Mouse (Mus musculus) forebrain, embryonic 14.5 days (tissue): Measurements from ENCODE around the gene Rhou. TPM values are rescaled to one million over a fixed set of nuclear protein-coding genes. Genes with fewer than 3 reads are reported as not detected.

ENCODE experiments used
- ATAC-seq: fragments of 200-750 bp; cut with Nextera tagmentation; 2 replicates; pipeline ENCODE4 v1.8.0; 2017; ENCODE audit warnings: mild to moderate bottlenecking, moderate library complexity
- DNase-seq: peaks from one replicate; pipeline ENCODE4 v3.0.0-alpha.2; 2015; ENCODE audit warnings: low spot score
- H3K27ac ChIP-seq: fragments of 300-500 bp; sonication (generic); 2 replicates; pipeline ENCODE4 v1.5.1; 2014; ENCODE audit warnings: low read depth, mild to moderate bottlenecking, control low read depth, low read length, moderate library complexity
- H3K27me3 ChIP-seq: fragments of 300-500 bp; sonication (generic); replicated peaks from 2 replicates; pipeline ENCODE4 v1.6.1; 2014; ENCODE audit warnings: low read length, control low read depth, mixed read lengths; ENCODE audit not compliant: control insufficient read depth, insufficient read depth
- H3K36me3 ChIP-seq: fragments of 300-500 bp; sonication (generic); 2 replicates; pipeline ENCODE4 v1.6.1; 2014; ENCODE audit warnings: low read length, control low read depth; ENCODE audit not compliant: control insufficient read depth, insufficient read depth
- H3K4me1 ChIP-seq: fragments of 300-500 bp; sonication (generic); 2 replicates; pipeline ENCODE4 v1.6.1; 2014; ENCODE audit warnings: antibody characterized with exemption, low read length, control low read depth; ENCODE audit not compliant: control insufficient read depth, insufficient read depth
- H3K4me2 ChIP-seq: fragments of 300-500 bp; sonication (generic); 2 replicates; pipeline ENCODE4 v1.6.1; 2014; ENCODE audit warnings: mild to moderate bottlenecking, control low read depth, low read length
- H3K4me3 ChIP-seq: fragments of 300-500 bp; sonication (generic); 2 replicates; pipeline ENCODE4 v1.5.1; 2014; ENCODE audit warnings: low read depth, low read length, control low read depth
- H3K9ac ChIP-seq: fragments of 300-500 bp; sonication (generic); 2 replicates; pipeline ENCODE4 v1.6.1; 2014; ENCODE audit warnings: mild to moderate bottlenecking, low read length, control low read depth, moderate library complexity
- H3K9me3 ChIP-seq: fragments of 300-500 bp; sonication (generic); replicated peaks from 2 replicates; pipeline ENCODE4 v1.6.1; 2016; ENCODE audit warnings: low read length, control low read depth, mixed read lengths; ENCODE audit not compliant: control insufficient read depth
- WGBS: fragments of 180-500 bp; shearing (Covaris S2); extraction: QIAGEN DNeasy Blood & Tissue Kit; methylation state at CpG from one replicate; pipeline ENCODE4 v1.1.7; 2014; 5-methylcytosine and 5-hydroxymethylcytosine counted together
- polyA plus RNA-seq: library from polyadenylated mRNA; unstranded; fragments of >200 nt; fragmentation: Nextera tagmentation; extraction: Ambion mirVana; gene quantifications from 2 replicates; pipeline ENCODE4 v1.2.1, GENCODE M21; 2014

Gene Rhou
- polyA plus RNA-seq, 1 experiment from 2014 or later = 7.1 TPM

- H3K4me2 ChIP-seq = no peak overlapping the region
- no peak overlapping the region for H3K4me3 ChIP-seq
- ATAC-seq (no peak), DNase-seq (no peak)
- H3K27me3 ChIP-seq = no peaks in the 10 kb centered on the region
- no peak overlapping the region for H3K9ac ChIP-seq
- H3K36me3 ChIP-seq = no peaks in the 10 kb centered on the region
- H3K9me3 ChIP-seq = no peaks in the 10 kb centered on the region
- no peak overlapping the region for H3K27ac ChIP-seq
- 76% methylated on average over 6 of the region's 6 CpGs for WGBS
- no peaks in the 10 kb centered on the region for H3K4me1 ChIP-seq
Observed at GRCm38 (mm10) chr8:123672648-123673047, 18.9 kb downstream of the Rhou start.

- no peak for ATAC-seq
- no peak overlapping the region for H3K9ac ChIP-seq
- no peaks in the 10 kb centered on the region for H3K4me1 ChIP-seq
- no peak for DNase-seq
- no peaks in the 10 kb centered on the region for H3K36me3 ChIP-seq
- H3K27me3 ChIP-seq = no peaks in the 10 kb centered on the region
- H3K9me3 ChIP-seq = no peaks in the 10 kb centered on the region
- WGBS = 61% methylated on average over 5 of the region's 5 CpGs
- H3K4me3 ChIP-seq = no peak overlapping the region
- no peak overlapping the region for H3K4me2 ChIP-seq
- H3K27ac ChIP-seq = no peak overlapping the region
Observed at GRCm38 (mm10) chr8:123675611-123676010, 21.9 kb downstream of the Rhou start.

- Histone ChIP-seq H3K27ac (no peak overlapping the region), H3K4me3 (no peak overlapping the region), H3K36me3 (no peaks in the 10 kb centered on the region), H3K9ac (no peak overlapping the region), H3K27me3 (no peaks in the 10 kb centered on the region), H3K4me2 (no peak overlapping the region), H3K4me1 (0 out of 2 replicates have a peak, but pooled peaks cover 3% of the 10 kb centered on the region), H3K9me3 (no peaks in the 10 kb centered on the region)
- 88% methylated on average over 4 of the region's 4 CpGs for WGBS
- ATAC-seq (no peak), DNase-seq (no peak)
Observed at GRCm38 (mm10) chr8:123678390-123678789, 24.7 kb downstream of the Rhou start.

- H3K27ac ChIP-seq = no peak overlapping the region
- 18% methylated on average over 18 of the region's 18 CpGs for WGBS
- H3K4me1 ChIP-seq = 0 out of 2 replicates have a peak, but pooled peaks cover 3% of the 10 kb centered on the region
- no peak overlapping the region for H3K4me3 ChIP-seq
- no peak overlapping the region for H3K9ac ChIP-seq
- ATAC-seq = peak; percentile 18; the same call in 1 of the 2 replicates
- H3K9me3 ChIP-seq = no peaks in the 10 kb centered on the region
- no peaks in the 10 kb centered on the region for H3K36me3 ChIP-seq
- DNase-seq = peak; percentile 47
- no peaks in the 10 kb centered on the region for H3K27me3 ChIP-seq
- no peak overlapping the region for H3K4me2 ChIP-seq
Observed at GRCm38 (mm10) chr8:123682073-123682761, 28.5 kb downstream of the Rhou start.

GRCm38 (mm10) chr8:123683321-123683720 is 29.6 kb downstream of the Rhou start:
- Histone ChIP-seq H3K4me2 (no peak overlapping the region), H3K4me1 (0 out of 2 replicates have a peak, but pooled peaks cover 3% of the 10 kb centered on the region), H3K27ac (no peak overlapping the region), H3K4me3 (no peak overlapping the region), H3K36me3 (no peaks in the 10 kb centered on the region), H3K9me3 (no peaks in the 10 kb centered on the region), H3K9ac (no peak overlapping the region), H3K27me3 (no peaks in the 10 kb centered on the region)
- no peak for DNase-seq
- 66% methylated on average over 7 of the region's 7 CpGs for WGBS
- no peak for ATAC-seq

GRCm38 (mm10) chr8:123684806-123685205 is 31.1 kb downstream of the Rhou start:
- H3K9ac ChIP-seq = no peak overlapping the region
- 87% methylated on average over 7 of the region's 7 CpGs for WGBS
- no peak for DNase-seq

GRCm38 (mm10) chr8:123685477-123685876 is 31.7 kb downstream of the Rhou start:
- ATAC-seq = no peak
- Histone ChIP-seq H3K4me1 (0 out of 2 replicates have a peak, but pooled peaks cover 3% of the 10 kb centered on the region), H3K27ac (no peak overlapping the region), H3K4me3 (no peak overlapping the region), H3K9me3 (no peaks in the 10 kb centered on the region), H3K4me2 (no peak overlapping the region), H3K27me3 (no peaks in the 10 kb centered on the region), H3K9ac (no peak overlapping the region), H3K36me3 (no peaks in the 10 kb centered on the region)
- 81% methylated on average over 4 of the region's 4 CpGs for WGBS
- no peak for DNase-seq

More at GRCm38 (mm10) chr8:123684806-123685205, 31.1 kb downstream of the Rhou start:
- H3K27me3 ChIP-seq = no peaks in the 10 kb centered on the region
- H3K9me3 ChIP-seq = no peaks in the 10 kb centered on the region
- H3K4me1 ChIP-seq = 0 out of 2 replicates have a peak, but pooled peaks cover 3% of the 10 kb centered on the region
- H3K4me2 ChIP-seq = no peak overlapping the region
- no peak for ATAC-seq
- H3K36me3 ChIP-seq = no peaks in the 10 kb centered on the region
- H3K27ac ChIP-seq = no peak overlapping the region
- H3K4me3 ChIP-seq = no peak overlapping the region

- H3K4me3 ChIP-seq = no peak overlapping the region
- H3K9ac ChIP-seq = no peak overlapping the region
- whole genome bisulfite sequencing = 58% methylated on average over 4 of the region's 4 CpGs
- no peak overlapping the region for H3K4me2 ChIP-seq
- no peaks in the 10 kb centered on the region for H3K27me3 ChIP-seq
- no peak overlapping the region for H3K27ac ChIP-seq
- H3K4me1 ChIP-seq = no peaks in the 10 kb centered on the region
- no peaks in the 10 kb centered on the region for H3K36me3 ChIP-seq
- DNase-seq (no peak), ATAC-seq (no peak)
- H3K9me3 ChIP-seq = no peaks in the 10 kb centered on the region
Observed at GRCm38 (mm10) chr8:123687826-123688225, 34.1 kb downstream of the Rhou start.

GRCm38 (mm10) chr8:123692165-123692962 is 38.6 kb downstream of the Rhou start:
- Histone ChIP-seq H3K4me3 (no peak overlapping the region), H3K9ac (no peak overlapping the region), H3K4me1 (no peaks in the 10 kb centered on the region), H3K27me3 (no peaks in the 10 kb centered on the region), H3K9me3 (no peaks in the 10 kb centered on the region), H3K36me3 (no peaks in the 10 kb centered on the region), H3K4me2 (no peak overlapping the region), H3K27ac (no peak overlapping the region)
- no peak for ATAC-seq
- 87% methylated on average over 10 of the region's 10 CpGs for WGBS
- DNase-seq = no peak
